Mouse (Mus musculus): ENCODE measurements at regions not wholly inside any gene's neighbourhood (a gene's known extent, or its start where the extent isn't known, plus 50 kb on each side); places are given as distances from the start of the nearest gene placed in this dataset. TPM values are rescaled to one million over a fixed set of nuclear protein-coding genes. Genes with fewer than 3 reads are reported as not detected.
"Not testable (repeated sequence)": the region's sequence is repeated elsewhere in the genome, so short reads cannot be mapped to it uniquely, and the experiment has no call there.

DNA sequence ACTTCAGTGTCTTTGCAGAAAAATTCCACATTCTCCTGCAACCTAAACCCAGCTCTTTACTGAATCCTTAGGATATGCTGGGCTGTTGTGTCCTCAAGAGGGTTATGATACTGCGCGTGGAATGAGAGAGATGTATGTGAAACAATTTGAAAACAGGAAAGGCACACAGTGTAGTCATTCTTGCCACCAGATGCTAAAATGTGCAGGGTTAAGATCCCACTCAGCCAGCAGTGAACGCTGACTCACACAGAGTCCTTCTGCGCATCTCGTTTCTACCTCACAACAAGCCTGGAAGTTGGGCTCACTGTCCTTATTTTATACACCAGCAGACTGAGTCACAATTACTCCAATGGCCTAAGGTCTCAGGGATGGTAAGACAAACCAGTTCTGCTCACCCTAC is 59.9 kb upstream of the Max start:
- H3K36me3 ChIP-seq: no peaks in the 10 kb centered on the region
- no peak overlapping the region for H3K4me2 ChIP-seq (replicated peaks)
- H3K9ac ChIP-seq: no peak overlapping the region
- H3K9me3 ChIP-seq: no peaks in the 10 kb centered on the region
- H3K27me3 ChIP-seq: peaks cover 20% of the 10 kb centered on the region; the same call in 1 of the 2 replicates
- no peak overlapping the region for H3K4me3 ChIP-seq
- peaks cover 15% of the 10 kb centered on the region for H3K4me1 ChIP-seq
- H3K27ac ChIP-seq: no peak overlapping the region
- WGBS: 78% methylated on average over 5 of the region's 5 CpGs
- no peak for ATAC-seq (ENCODE audit: insufficient number of reproducible peaks, insufficient read depth, low FRiP score, low TSS enrichment)

DNA sequence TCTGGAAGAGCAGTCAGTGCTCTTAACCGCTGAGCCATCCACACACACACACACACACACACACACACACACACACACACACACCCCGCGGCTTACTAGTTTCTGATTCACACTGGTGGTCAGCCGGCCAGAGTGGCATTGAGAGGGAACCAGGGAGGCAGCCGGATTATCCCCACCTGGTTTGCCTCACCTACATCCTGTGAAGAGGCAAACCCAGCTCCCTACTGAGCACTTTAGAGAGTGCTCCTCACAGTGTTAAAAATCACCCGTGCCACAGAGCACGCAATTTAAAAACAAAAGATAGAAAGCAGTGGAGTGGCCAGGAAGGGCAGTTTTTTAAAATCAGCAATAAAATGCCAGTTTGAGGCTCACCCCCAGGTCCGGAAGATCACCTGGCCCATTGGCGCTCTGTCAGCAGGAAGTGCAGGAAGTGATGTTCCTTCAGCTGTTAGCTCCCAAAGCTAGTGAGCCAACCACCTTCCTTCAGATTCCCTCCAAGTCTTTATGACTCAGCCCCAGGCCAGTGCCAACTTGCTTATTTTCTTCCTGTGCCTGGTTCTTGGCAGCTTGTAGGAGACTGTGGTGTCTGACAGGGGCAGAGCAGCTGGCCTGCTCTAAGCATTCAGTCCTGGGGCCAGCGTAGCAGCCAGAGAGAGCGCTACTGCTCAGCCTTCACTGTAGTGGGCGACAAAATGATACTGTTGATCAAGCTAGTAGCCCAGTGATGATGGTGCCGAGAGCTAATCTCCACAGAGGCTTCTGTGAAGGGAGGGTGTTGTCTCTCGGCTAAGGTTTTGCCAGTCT is 57.9 kb upstream of the Max start:
- no peaks in the 10 kb centered on the region for H3K36me3 ChIP-seq
- H3K9ac ChIP-seq: no peak overlapping the region
- no peak overlapping the region for H3K4me2 ChIP-seq (replicated peaks)
- no peak for ATAC-seq (ENCODE audit: insufficient number of reproducible peaks, insufficient read depth, low FRiP score, low TSS enrichment)
- H3K4me1 ChIP-seq: peaks cover 15% of the 10 kb centered on the region
- no peak overlapping the region for H3K4me3 ChIP-seq
- H3K9me3 ChIP-seq: no peaks in the 10 kb centered on the region
- WGBS: 63% methylated on average over 14 of the region's 14 CpGs
- peaks cover 20% of the 10 kb centered on the region; the same call in 1 of the 2 replicates for H3K27me3 ChIP-seq
- no peak overlapping the region for H3K27ac ChIP-seq

DNA sequence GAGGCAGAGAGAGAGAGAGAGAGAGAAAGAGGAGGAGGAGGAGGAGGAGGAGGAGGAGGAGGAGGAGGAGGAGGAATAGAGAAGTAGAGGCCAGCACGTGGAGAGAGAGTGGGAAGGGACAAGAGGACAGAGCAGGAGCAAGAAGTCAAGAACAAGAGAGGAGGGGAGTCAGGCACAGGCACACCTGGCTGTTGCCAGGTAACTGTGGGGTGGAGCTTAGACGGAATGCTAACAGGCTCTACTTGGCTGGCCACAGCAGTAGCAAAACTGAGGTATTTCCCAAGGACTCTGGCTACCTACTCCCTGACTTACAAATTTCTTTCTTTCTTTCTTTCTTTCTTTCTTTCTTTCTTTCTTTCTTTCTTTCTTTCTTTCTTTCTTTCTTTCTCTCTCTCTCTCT is 57.1 kb upstream of the Max start:
- not testable (repeated sequence) for H3K4me2 ChIP-seq (replicated peaks); H3K27ac ChIP-seq; H3K4me3 ChIP-seq; H3K36me3 ChIP-seq; H3K9ac ChIP-seq; ATAC-seq (ENCODE audit: insufficient number of reproducible peaks, insufficient read depth, low FRiP score, low TSS enrichment); H3K9me3 ChIP-seq
- Histone ChIP-seq H3K4me1 (peaks cover 15% of the 10 kb centered on the region), H3K27me3 (peaks cover 20% of the 10 kb centered on the region; the same call in 1 of the 2 replicates)
- whole genome bisulfite sequencing: 26% methylated on average over 2 of the region's 2 CpGs

DNA sequence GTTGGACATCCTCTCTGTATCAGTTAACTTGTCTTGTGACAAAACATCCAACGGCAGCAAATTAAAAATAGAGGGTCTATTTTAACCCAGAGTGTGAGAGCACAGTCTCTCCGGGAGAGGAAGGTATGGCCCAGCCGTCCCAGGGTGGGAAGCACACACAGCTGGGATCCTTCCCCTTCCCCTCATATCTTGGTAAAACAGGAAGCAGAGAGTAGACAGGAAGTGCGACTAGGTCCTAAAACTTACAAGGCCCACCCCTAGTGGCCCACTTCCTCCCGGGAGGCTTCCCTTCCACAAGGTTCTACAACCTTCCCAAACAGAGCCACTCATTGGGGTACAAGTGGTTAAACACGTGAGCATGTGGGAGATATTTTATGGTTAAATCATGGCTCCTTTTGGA is 56.4 kb upstream of the Max start:
- Histone ChIP-seq H3K27ac (no peak overlapping the region), H3K36me3 (no peaks in the 10 kb centered on the region), H3K9me3 (no peaks in the 10 kb centered on the region), H3K4me3 (no peak overlapping the region), H3K4me2 (replicated peaks) (no peak overlapping the region), H3K4me1 (peaks cover 13% of the 10 kb centered on the region), H3K9ac (no peak overlapping the region), H3K27me3 (peaks cover 15% of the 10 kb centered on the region; the same call in 1 of the 2 replicates)
- no peak for ATAC-seq (ENCODE audit: insufficient number of reproducible peaks, insufficient read depth, low FRiP score, low TSS enrichment)
- 81% methylated on average over 6 of the region's 6 CpGs for WGBS

DNA sequence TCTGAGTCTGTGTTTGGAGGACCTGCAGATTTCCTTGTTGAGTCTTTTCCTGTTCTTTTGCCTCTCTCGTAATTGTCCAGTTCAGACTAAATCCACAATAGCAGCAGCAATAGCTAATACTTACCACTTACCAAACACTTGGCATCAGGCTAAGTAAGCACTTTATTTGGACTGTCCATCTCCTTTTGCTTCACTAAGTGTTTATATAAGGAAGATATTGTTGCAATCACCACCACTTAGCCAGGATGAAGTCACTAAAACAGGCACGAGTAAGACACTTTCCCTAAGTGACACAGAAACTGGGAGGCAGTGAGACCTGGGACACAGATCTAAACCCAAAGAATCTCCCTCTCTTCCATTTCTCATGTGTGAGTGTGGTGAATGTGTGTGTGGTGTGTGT is 52.9 kb upstream of the Max start:
- Histone ChIP-seq H3K4me2 (replicated peaks) (no peak overlapping the region), H3K36me3 (no peaks in the 10 kb centered on the region), H3K9me3 (no peaks in the 10 kb centered on the region), H3K4me1 (no peaks in the 10 kb centered on the region), H3K9ac (no peak overlapping the region), H3K27ac (no peak overlapping the region), H3K27me3 (0 out of 2 replicates have a peak, but pooled peaks cover 4% of the 10 kb centered on the region), H3K4me3 (no peak overlapping the region)
- 78% methylated on average over 2 of the region's 2 CpGs for WGBS
- ATAC-seq (ENCODE audit: insufficient number of reproducible peaks, insufficient read depth, low FRiP score, low TSS enrichment): no peak

Small RNA genes lying in the stretch of these regions (microRNA-seq; reads per million reads assigned to microRNA genes)
- gene Gm22696: not detected

All from embryonic facial prominence, embryonic 12.5 days (tissue).